Mouse (Mus musculus): ENCODE data around the gene Mrps27. TPM values are rescaled to one million over a fixed set of nuclear protein-coding genes. Genes with fewer than 3 reads are reported as not detected.
A peak's percentile ranks its signal among the peaks of the same experiment; 100 is the strongest.

Gene Mrps27
- polyA plus RNA-seq (2014; fragmentation: Nextera tagmentation; extraction: Ambion mirVana), result 36.5 and 38.2 TPM in 2 replicates

GRCm38 (mm10) chr13:99344599-99345575, at the start of gene Mrps27, which contains the start of gene Ptcd2:
Mrps27 (plus strand) TSS chr13:99344786.
Ptcd2 (minus strand) TSS chr13:99344705.
- DNase-seq (peak; percentile 98), ATAC-seq (ENCODE audit: low FRiP score, low TSS enrichment) (peak; percentile 99)
- Histone ChIP-seq H3K27ac (replicated peaks; ENCODE audit: low read depth, low read length) (peak within 1 kb of the TSS; percentile 90), H3K4me2 (ENCODE audit: low read length) (peak within 1 kb of the TSS; percentile 82), H3K4me3 (replicated peaks; ENCODE audit: low read depth, low read length) (peak within 1 kb of the TSS; percentile 88), H3K36me3 (ENCODE audit: control insufficient read depth, insufficient read depth, low read length) (peaks cover 34% of the 10 kb centered on the region), H3K27me3 (ENCODE audit: control insufficient read depth, insufficient read depth, low read length) (no peaks in the 10 kb centered on the region), H3K9me3 (ENCODE audit: control insufficient read depth, low read length) (no peaks in the 10 kb centered on the region), H3K4me1 (ENCODE audit: control insufficient read depth, insufficient read depth, low read length) (peaks cover 11% of the 10 kb centered on the region), H3K9ac (replicated peaks; ENCODE audit: low read length) (peak within 1 kb of the TSS; percentile 77)
- 3% methylated on average over 39 of the region's 39 CpGs for WGBS

- H3K27me3 ChIP-seq (ENCODE audit: control insufficient read depth, insufficient read depth, low read length), result no peaks in the 10 kb centered on the region
- ATAC-seq (ENCODE audit: low FRiP score, low TSS enrichment), result no peak
- H3K4me2 ChIP-seq (ENCODE audit: low read length), result no peak overlapping the region
- H3K9ac ChIP-seq (replicated peaks; ENCODE audit: low read length), result no peak overlapping the region
- WGBS, result 84% methylated on average over 5 of the region's 5 CpGs
- no peak overlapping the region for H3K4me3 ChIP-seq (replicated peaks; ENCODE audit: low read depth, low read length)
- H3K27ac ChIP-seq (replicated peaks; ENCODE audit: low read depth, low read length), result no peak overlapping the region
- H3K4me1 ChIP-seq (ENCODE audit: control insufficient read depth, insufficient read depth, low read length), result no peaks in the 10 kb centered on the region
- no peak for DNase-seq
- no peaks in the 10 kb centered on the region for H3K36me3 ChIP-seq (ENCODE audit: control insufficient read depth, insufficient read depth, low read length)
- H3K9me3 ChIP-seq (ENCODE audit: control insufficient read depth, low read length), result no peaks in the 10 kb centered on the region
Measured at GRCm38 (mm10) chr13:99299921-99300320, 44.7 kb upstream of the Mrps27 start.

- Histone ChIP-seq H3K4me2 (ENCODE audit: low read length) (no peak overlapping the region), H3K9ac (replicated peaks; ENCODE audit: low read length) (no peak overlapping the region), H3K9me3 (ENCODE audit: control insufficient read depth, low read length) (no peaks in the 10 kb centered on the region), H3K4me1 (ENCODE audit: control insufficient read depth, insufficient read depth, low read length) (no peaks in the 10 kb centered on the region), H3K27ac (replicated peaks; ENCODE audit: low read depth, low read length) (no peak overlapping the region), H3K4me3 (replicated peaks; ENCODE audit: low read depth, low read length) (no peak overlapping the region), H3K36me3 (ENCODE audit: control insufficient read depth, insufficient read depth, low read length) (no peaks in the 10 kb centered on the region), H3K27me3 (ENCODE audit: control insufficient read depth, insufficient read depth, low read length) (no peaks in the 10 kb centered on the region)
- 68% methylated on average over 5 of the region's 5 CpGs for WGBS
- ATAC-seq (ENCODE audit: low FRiP score, low TSS enrichment) (no peak), DNase-seq (peak; percentile 41)
Measured at GRCm38 (mm10) chr13:99303846-99304245, 40.7 kb upstream of the Mrps27 start.

- WGBS, result 52% methylated on average over 11 of the region's 11 CpGs
- Histone ChIP-seq H3K9ac (replicated peaks; ENCODE audit: low read length) (no peak overlapping the region), H3K9me3 (ENCODE audit: control insufficient read depth, low read length) (no peaks in the 10 kb centered on the region), H3K4me2 (ENCODE audit: low read length) (no peak overlapping the region), H3K27ac (replicated peaks; ENCODE audit: low read depth, low read length) (no peak overlapping the region), H3K4me3 (replicated peaks; ENCODE audit: low read depth, low read length) (no peak overlapping the region), H3K4me1 (ENCODE audit: control insufficient read depth, insufficient read depth, low read length) (no peaks in the 10 kb centered on the region), H3K36me3 (ENCODE audit: control insufficient read depth, insufficient read depth, low read length) (no peaks in the 10 kb centered on the region), H3K27me3 (ENCODE audit: control insufficient read depth, insufficient read depth, low read length) (no peaks in the 10 kb centered on the region)
- no peak for DNase-seq
- ATAC-seq (ENCODE audit: low FRiP score, low TSS enrichment), result no peak
Measured at GRCm38 (mm10) chr13:99304365-99304764, 40.2 kb upstream of the Mrps27 start.

- no peak for DNase-seq
- H3K9ac ChIP-seq (replicated peaks; ENCODE audit: low read length), result no peak overlapping the region
- H3K4me1 ChIP-seq (ENCODE audit: control insufficient read depth, insufficient read depth, low read length), result no peaks in the 10 kb centered on the region
- H3K9me3 ChIP-seq (ENCODE audit: control insufficient read depth, low read length), result no peaks in the 10 kb centered on the region
- no peak for ATAC-seq (ENCODE audit: low FRiP score, low TSS enrichment)
- H3K4me2 ChIP-seq (ENCODE audit: low read length), result no peak overlapping the region
- H3K4me3 ChIP-seq (replicated peaks; ENCODE audit: low read depth, low read length), result no peak overlapping the region
- no peaks in the 10 kb centered on the region for H3K36me3 ChIP-seq (ENCODE audit: control insufficient read depth, insufficient read depth, low read length)
- no peaks in the 10 kb centered on the region for H3K27me3 ChIP-seq (ENCODE audit: control insufficient read depth, insufficient read depth, low read length)
- 93% methylated on average over 1 of the region's 1 CpGs for WGBS
- no peak overlapping the region for H3K27ac ChIP-seq (replicated peaks; ENCODE audit: low read depth, low read length)
Measured at GRCm38 (mm10) chr13:99305186-99305585, 39.4 kb upstream of the Mrps27 start.

- no peak for DNase-seq
- WGBS, result 89% methylated on average over 8 of the region's 8 CpGs
- Histone ChIP-seq H3K4me1 (ENCODE audit: control insufficient read depth, insufficient read depth, low read length) (no peaks in the 10 kb centered on the region), H3K9me3 (ENCODE audit: control insufficient read depth, low read length) (no peaks in the 10 kb centered on the region), H3K4me2 (ENCODE audit: low read length) (no peak overlapping the region), H3K36me3 (ENCODE audit: control insufficient read depth, insufficient read depth, low read length) (no peaks in the 10 kb centered on the region), H3K27ac (replicated peaks; ENCODE audit: low read depth, low read length) (no peak overlapping the region), H3K9ac (replicated peaks; ENCODE audit: low read length) (no peak overlapping the region), H3K27me3 (ENCODE audit: control insufficient read depth, insufficient read depth, low read length) (no peaks in the 10 kb centered on the region), H3K4me3 (replicated peaks; ENCODE audit: low read depth, low read length) (no peak overlapping the region)
- no peak for ATAC-seq (ENCODE audit: low FRiP score, low TSS enrichment)
Measured at GRCm38 (mm10) chr13:99306164-99306563, 38.4 kb upstream of the Mrps27 start.

- Histone ChIP-seq H3K9ac (replicated peaks; ENCODE audit: low read length) (no peak overlapping the region), H3K9me3 (ENCODE audit: control insufficient read depth, low read length) (no peaks in the 10 kb centered on the region), H3K4me1 (ENCODE audit: control insufficient read depth, insufficient read depth, low read length) (no peaks in the 10 kb centered on the region), H3K4me3 (replicated peaks; ENCODE audit: low read depth, low read length) (no peak overlapping the region), H3K4me2 (ENCODE audit: low read length) (no peak overlapping the region), H3K27ac (replicated peaks; ENCODE audit: low read depth, low read length) (no peak overlapping the region), H3K36me3 (ENCODE audit: control insufficient read depth, insufficient read depth, low read length) (no peaks in the 10 kb centered on the region), H3K27me3 (ENCODE audit: control insufficient read depth, insufficient read depth, low read length) (no peaks in the 10 kb centered on the region)
- DNase-seq (no peak), ATAC-seq (ENCODE audit: low FRiP score, low TSS enrichment) (no peak)
- 91% methylated on average over 5 of the region's 5 CpGs for WGBS
Measured at GRCm38 (mm10) chr13:99307930-99308359, 36.6 kb upstream of the Mrps27 start.

- Histone ChIP-seq H3K27ac (replicated peaks; ENCODE audit: low read depth, low read length) (no peak overlapping the region), H3K4me2 (ENCODE audit: low read length) (no peak overlapping the region), H3K4me1 (ENCODE audit: control insufficient read depth, insufficient read depth, low read length) (no peaks in the 10 kb centered on the region), H3K9ac (replicated peaks; ENCODE audit: low read length) (no peak overlapping the region), H3K9me3 (ENCODE audit: control insufficient read depth, low read length) (no peaks in the 10 kb centered on the region), H3K4me3 (replicated peaks; ENCODE audit: low read depth, low read length) (no peak overlapping the region), H3K27me3 (ENCODE audit: control insufficient read depth, insufficient read depth, low read length) (no peaks in the 10 kb centered on the region), H3K36me3 (ENCODE audit: control insufficient read depth, insufficient read depth, low read length) (no peaks in the 10 kb centered on the region)
- no peak for ATAC-seq (ENCODE audit: low FRiP score, low TSS enrichment)
- WGBS, result 91% methylated on average over 8 of the region's 8 CpGs
- no peak for DNase-seq
Measured at GRCm38 (mm10) chr13:99308393-99308792, 36.2 kb upstream of the Mrps27 start.

GRCm38 (mm10) chr13:99314098-99314497, 30.5 kb upstream of the Mrps27 start:
- no peaks in the 10 kb centered on the region for H3K9me3 ChIP-seq (ENCODE audit: control insufficient read depth, low read length)
- no peak overlapping the region for H3K27ac ChIP-seq (replicated peaks; ENCODE audit: low read depth, low read length)
- H3K27me3 ChIP-seq (ENCODE audit: control insufficient read depth, insufficient read depth, low read length), result no peaks in the 10 kb centered on the region
- H3K9ac ChIP-seq (replicated peaks; ENCODE audit: low read length), result no peak overlapping the region
- WGBS, result 92% methylated on average over 5 of the region's 5 CpGs
- ATAC-seq (ENCODE audit: low FRiP score, low TSS enrichment) (no peak), DNase-seq (no peak)
- H3K4me2 ChIP-seq (ENCODE audit: low read length), result no peak overlapping the region
- H3K4me1 ChIP-seq (ENCODE audit: control insufficient read depth, insufficient read depth, low read length), result no peaks in the 10 kb centered on the region
- H3K36me3 ChIP-seq (ENCODE audit: control insufficient read depth, insufficient read depth, low read length), result peaks cover 5% of the 10 kb centered on the region
- no peak overlapping the region for H3K4me3 ChIP-seq (replicated peaks; ENCODE audit: low read depth, low read length)
